Mouse (Mus musculus) cerebellum, adult 18-20 months (tissue): ENCODE data around the gene Fam129b.
"Not testable (repeated sequence)": the region's sequence is repeated elsewhere in the genome, so short reads cannot be mapped to it uniquely, and the experiment has no call there.

Source experiments
- DNase-seq, 2 experiments: peaks; one replicate each; pipeline ENCODE4 v3.0.0; 2021

Fam129b gene

GRCm38 (mm10) chr2:32875675-32876489, at the start of gene Fam129b:
Gene Fam129b (plus strand): TSS chr2:32876114.
- DNase-seq = peak; percentile 79 to 85

- DNase-seq = no peak
These were observed 46.8 kb upstream of the Fam129b start for GRCm38 (mm10) chr2:32828979-32829676.

- peak; percentile 51 to 55 for DNase-seq
These were observed 41.4 kb upstream of the Fam129b start for GRCm38 (mm10) chr2:32834496-32834895.

- DNase-seq = peak; percentile 44 to 55
These were observed 40.3 kb upstream of the Fam129b start for GRCm38 (mm10) chr2:32835588-32835987.

- DNase-seq = no peak
These were observed 37.6 kb upstream of the Fam129b start for GRCm38 (mm10) chr2:32838147-32838884.

GRCm38 (mm10) chr2:32839261-32839660, 36.7 kb upstream of the Fam129b start:
- no peak for DNase-seq

- DNase-seq = no peak
These were observed 34.8 kb upstream of the Fam129b start for GRCm38 (mm10) chr2:32841099-32841498.

GRCm38 (mm10) chr2:32842558-32842957, 33.4 kb upstream of the Fam129b start:
- peak in 1 of 2 experiments; percentile 51 for DNase-seq

- no peak for DNase-seq
These were observed 30.3 kb upstream of the Fam129b start for GRCm38 (mm10) chr2:32845572-32846100.

GRCm38 (mm10) chr2:32846101-32846804, 29.7 kb upstream of the Fam129b start:
- DNase-seq = peak; percentile 83 to 88

GRCm38 (mm10) chr2:32846805-32847467, 29.0 kb upstream of the Fam129b start, which contains the start of gene Stxbp1:
Gene Stxbp1 (minus strand): TSS chr2:32847245.
- peak; percentile 94 to 97 for DNase-seq

- no peak for DNase-seq
These were observed 28.5 kb upstream of the Fam129b start for GRCm38 (mm10) chr2:32847468-32847821.

- peak; percentile 93 to 94 for DNase-seq
These were observed 23.8 kb upstream of the Fam129b start for GRCm38 (mm10) chr2:32852156-32852555.

- DNase-seq = not testable (repeated sequence)
These were observed 22.2 kb upstream of the Fam129b start for GRCm38 (mm10) chr2:32853716-32854115.

GRCm38 (mm10) chr2:32854206-32854605, 21.7 kb upstream of the Fam129b start:
- DNase-seq = peak; percentile 93 to 97

GRCm38 (mm10) chr2:32855046-32855785, 20.7 kb upstream of the Fam129b start:
- DNase-seq = no peak

GRCm38 (mm10) chr2:32855790-32856465, 20.0 kb upstream of the Fam129b start:
- no peak for DNase-seq

GRCm38 (mm10) chr2:32857584-32857983, 18.3 kb upstream of the Fam129b start:
- peak; percentile 75 to 88 for DNase-seq

GRCm38 (mm10) chr2:32859010-32859621, 16.8 kb upstream of the Fam129b start:
- DNase-seq = peak; percentile 68 to 79

GRCm38 (mm10) chr2:32859622-32860012, 16.3 kb upstream of the Fam129b start:
- DNase-seq = no peak
